Mouse (Mus musculus): ENCODE results near the gene Cebpzos. TPM values are rescaled to one million over a fixed set of nuclear protein-coding genes. Genes with fewer than 3 reads are reported as not detected.

The Cebpzos gene
- polyA plus RNA-seq, 1 experiment from 2014 or later = 98.1 TPM

- Histone ChIP-seq H3K27ac (replicated peaks) (no peak overlapping the region), H3K9me3 (no peaks in the 10 kb centered on the region), H3K27me3 (no peaks in the 10 kb centered on the region), H3K4me2 (replicated peaks) (no peak overlapping the region), H3K36me3 (peaks cover 71% of the 10 kb centered on the region), H3K4me3 (no peak overlapping the region), H3K9ac (replicated peaks) (no peak overlapping the region), H3K4me1 (no peaks in the 10 kb centered on the region)
- no peak for ATAC-seq (replicated peaks)
- 96% methylated on average over 5 of the region's 5 CpGs for WGBS
These were observed 34.9 kb downstream of the Cebpzos start for GRCm38 (mm10) chr17:78951225-78951624.

- no peak for ATAC-seq (replicated peaks)
These were observed 35.8 kb downstream of the Cebpzos start for GRCm38 (mm10) chr17:78952070-78952469.

DNA sequence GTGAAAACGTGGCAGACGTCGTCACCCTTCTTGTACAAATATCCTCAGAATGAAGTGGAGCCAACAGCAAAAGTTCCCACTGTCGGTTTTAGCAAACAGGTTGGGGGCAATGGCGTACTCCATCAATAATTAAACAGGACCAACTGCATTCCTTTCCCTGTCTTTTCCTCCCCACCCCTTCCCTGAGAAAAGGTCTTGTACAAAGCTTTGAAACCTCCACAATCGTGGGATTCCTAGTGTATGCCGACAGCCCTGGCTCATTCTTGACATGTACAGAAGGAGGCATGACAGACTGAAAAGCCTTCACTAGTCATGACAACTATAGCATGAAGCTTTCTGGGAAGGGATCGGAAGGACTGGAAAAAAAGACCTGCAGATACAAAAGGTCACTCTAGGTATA, 36.9 kb downstream of the Cebpzos start:
- H3K9ac ChIP-seq (replicated peaks) = no peak overlapping the region
- no peak for ATAC-seq (replicated peaks)
- no peaks in the 10 kb centered on the region for H3K27me3 ChIP-seq
- H3K4me1 ChIP-seq = no peaks in the 10 kb centered on the region
- H3K4me3 ChIP-seq = no peak overlapping the region
- 94% methylated on average over 8 of the region's 8 CpGs for WGBS
- no peak overlapping the region for H3K4me2 ChIP-seq (replicated peaks)
- H3K27ac ChIP-seq (replicated peaks) = no peak overlapping the region
- no peaks in the 10 kb centered on the region for H3K9me3 ChIP-seq
- peaks cover 68% of the 10 kb centered on the region for H3K36me3 ChIP-seq

More at GRCm38 (mm10) chr17:78952070-78952469, 35.8 kb downstream of the Cebpzos start:
- H3K36me3 ChIP-seq = peaks cover 70% of the 10 kb centered on the region
- H3K27ac ChIP-seq (replicated peaks) = no peak overlapping the region
- no peak overlapping the region for H3K4me3 ChIP-seq
- H3K9ac ChIP-seq (replicated peaks) = no peak overlapping the region
- H3K4me1 ChIP-seq = no peaks in the 10 kb centered on the region
- WGBS = 90% methylated on average over 5 of the region's 5 CpGs
- H3K9me3 ChIP-seq = no peaks in the 10 kb centered on the region
- H3K4me2 ChIP-seq (replicated peaks) = no peak overlapping the region
- no peaks in the 10 kb centered on the region for H3K27me3 ChIP-seq

DNA sequence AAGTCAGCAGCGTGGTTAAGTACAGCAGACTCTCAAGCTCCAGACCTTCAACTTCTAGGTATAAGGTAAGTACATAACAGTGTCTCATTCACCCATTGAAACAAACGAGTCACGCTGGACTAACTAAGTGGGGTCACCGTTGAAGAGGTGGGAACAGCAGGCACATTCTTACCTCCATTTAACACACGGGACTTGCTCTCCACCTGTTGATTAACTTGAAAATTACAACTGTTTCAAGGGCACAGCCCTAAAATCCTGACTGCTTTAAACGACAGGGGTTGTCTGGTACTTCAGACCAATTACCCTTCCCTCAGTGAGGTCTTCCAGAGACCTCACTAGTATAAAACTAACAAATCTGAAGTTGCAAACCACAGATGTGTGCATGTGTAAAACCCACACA, 43.2 kb downstream of the Cebpzos start:
- H3K4me2 ChIP-seq (replicated peaks) = no peak overlapping the region
- H3K9ac ChIP-seq (replicated peaks) = no peak overlapping the region
- H3K9me3 ChIP-seq = no peaks in the 10 kb centered on the region
- WGBS = 86% methylated on average over 6 of the region's 6 CpGs
- no peaks in the 10 kb centered on the region for H3K27me3 ChIP-seq
- H3K4me1 ChIP-seq = no peaks in the 10 kb centered on the region
- H3K27ac ChIP-seq (replicated peaks) = no peak overlapping the region
- ATAC-seq (replicated peaks) = no peak
- H3K4me3 ChIP-seq = no peak overlapping the region
- H3K36me3 ChIP-seq = peaks cover 61% of the 10 kb centered on the region

DNA sequence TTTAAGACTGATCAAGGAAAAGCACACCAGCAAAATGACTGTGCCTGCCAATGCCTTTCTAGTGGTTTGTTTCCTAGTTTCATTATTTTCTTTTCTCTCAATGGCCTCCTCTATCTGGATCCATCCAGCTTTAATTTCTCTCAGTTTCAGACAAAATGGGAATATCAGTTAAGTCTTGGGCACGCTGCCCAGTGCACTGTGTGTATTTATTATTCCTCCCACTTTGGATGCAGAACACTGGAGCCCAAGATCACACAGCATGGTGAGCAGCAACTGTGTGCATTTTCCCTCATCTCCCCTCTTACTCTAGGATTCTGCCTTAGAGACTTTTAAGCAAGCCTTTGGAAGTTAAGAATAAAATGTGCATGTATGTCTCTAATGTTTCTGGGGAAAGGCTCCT, 48.1 kb downstream of the Cebpzos start:
- Histone ChIP-seq H3K27me3 (no peaks in the 10 kb centered on the region), H3K4me2 (replicated peaks) (no peak overlapping the region), H3K9me3 (no peaks in the 10 kb centered on the region), H3K27ac (replicated peaks) (no peak overlapping the region), H3K4me1 (no peaks in the 10 kb centered on the region), H3K4me3 (no peak overlapping the region), H3K36me3 (peaks cover 32% of the 10 kb centered on the region), H3K9ac (replicated peaks) (no peak overlapping the region)
- 76% methylated on average over 1 of the region's 1 CpGs for WGBS
- 0 out of 2 replicates have a peak, but pooled peaks have one; percentile 51 for ATAC-seq (replicated peaks)

GRCm38 (mm10) chr17:78966092-78966883, 50.0 kb downstream of the Cebpzos start:
- Histone ChIP-seq H3K36me3 (peaks cover 24% of the 10 kb centered on the region), H3K4me1 (no peaks in the 10 kb centered on the region), H3K4me2 (replicated peaks) (no peak overlapping the region), H3K9ac (replicated peaks) (no peak overlapping the region), H3K9me3 (no peaks in the 10 kb centered on the region), H3K27me3 (no peaks in the 10 kb centered on the region), H3K4me3 (no peak overlapping the region), H3K27ac (replicated peaks) (no peak overlapping the region)
- WGBS = 91% methylated on average over 11 of the region's 11 CpGs
- no peak for ATAC-seq (replicated peaks)

- no peaks in the 10 kb centered on the region for H3K9me3 ChIP-seq
- no peak for ATAC-seq (replicated peaks)
- H3K9ac ChIP-seq (replicated peaks) = no peak overlapping the region
- H3K4me3 ChIP-seq = no peak overlapping the region
- no peaks in the 10 kb centered on the region for H3K27me3 ChIP-seq
- H3K4me1 ChIP-seq = no peaks in the 10 kb centered on the region
- no peak overlapping the region for H3K4me2 ChIP-seq (replicated peaks)
- WGBS = 92% methylated on average over 3 of the region's 3 CpGs
- H3K36me3 ChIP-seq = peaks cover 17% of the 10 kb centered on the region
- H3K27ac ChIP-seq (replicated peaks) = no peak overlapping the region
These were observed 52.2 kb downstream of the Cebpzos start for GRCm38 (mm10) chr17:78968500-78968899.

Other genes starting within 250 kb of the Cebpzos start
- gene Strn, start 179.3 kb upstream of the Cebpzos start, polyA plus RNA-seq (2015; fragmentation: Nextera tagmentation; extraction: Ambion mirVana) = 5.7 and 5.8 TPM in 2 replicates
- gene Heatr5b, start 81.1 kb upstream of the Cebpzos start, polyA plus RNA-seq (2015; fragmentation: Nextera tagmentation; extraction: Ambion mirVana) = 20.3 and 23.1 TPM in 2 replicates
- 44.0 and 52.4 TPM in 2 replicates for gene Gpatch11, start 80.9 kb upstream of the Cebpzos start, polyA plus RNA-seq (2015; fragmentation: Nextera tagmentation; extraction: Ambion mirVana)
- 2.3 and 3.1 TPM in 2 replicates for gene Eif2ak2, start 33.9 kb upstream of the Cebpzos start, polyA plus RNA-seq (2015; fragmentation: Nextera tagmentation; extraction: Ambion mirVana)
- not detected in 2 replicates for gene Sult6b1, start 9.5 kb upstream of the Cebpzos start, polyA plus RNA-seq (2015; fragmentation: Nextera tagmentation; extraction: Ambion mirVana)
- gene Cebpz, start 20.6 kb downstream of the Cebpzos start, polyA plus RNA-seq (2015; fragmentation: Nextera tagmentation; extraction: Ambion mirVana) = 56.5 and 64.3 TPM in 2 replicates
- gene Ndufaf7, start 20.6 kb downstream of the Cebpzos start, polyA plus RNA-seq (2015; fragmentation: Nextera tagmentation; extraction: Ambion mirVana) = 65.6 and 65.7 TPM in 2 replicates
- gene Prkd3, start 104.3 kb downstream of the Cebpzos start, polyA plus RNA-seq (2015; fragmentation: Nextera tagmentation; extraction: Ambion mirVana) = 29.2 and 30.1 TPM in 2 replicates
- gene Qpct, start 135.4 kb downstream of the Cebpzos start, polyA plus RNA-seq (2015; fragmentation: Nextera tagmentation; extraction: Ambion mirVana) = 12.2 and 13.7 TPM in 2 replicates

Measured in forebrain, embryonic 15.5 days (tissue).